Mouse (Mus musculus): ENCODE results near the gene Usp2.

Usp2 gene

GRCm38 (mm10) chr9:44126746-44127145 is 59.9 kb downstream of the Usp2 start:
- DNase-seq, result no peak

- peak; percentile 81 to 86 for DNase-seq
Measured at GRCm38 (mm10) chr9:44127351-44127801, 60.6 kb downstream of the Usp2 start.

- DNase-seq, result no peak
Measured at GRCm38 (mm10) chr9:44129633-44130032, 62.8 kb downstream of the Usp2 start.

GRCm38 (mm10) chr9:44130034-44130433 is 63.2 kb downstream of the Usp2 start:
- peak; percentile 85 to 89 for DNase-seq

- peak; percentile 48 to 61 for DNase-seq
Measured at GRCm38 (mm10) chr9:44130581-44131275, 63.9 kb downstream of the Usp2 start.

GRCm38 (mm10) chr9:44131276-44131590 is 64.4 kb downstream of the Usp2 start:
- no peak for DNase-seq

- DNase-seq, result no peak
Measured at GRCm38 (mm10) chr9:44132200-44132599, 65.4 kb downstream of the Usp2 start.

GRCm38 (mm10) chr9:44133287-44133686 is 66.5 kb downstream of the Usp2 start:
- no peak for DNase-seq

GRCm38 (mm10) chr9:44134101-44134850 is 67.5 kb downstream of the Usp2 start, which contains the start of gene Mcam:
Mcam (plus strand) TSS chr9:44134469.
- DNase-seq, result peak; percentile 78 to 90

GRCm38 (mm10) chr9:44134851-44135730 is 68.3 kb downstream of the Usp2 start:
- peak; percentile 42 to 69 for DNase-seq

- no peak for DNase-seq
Measured at GRCm38 (mm10) chr9:44135731-44136411, 69.0 kb downstream of the Usp2 start.

GRCm38 (mm10) chr9:44137846-44138245 is 71.0 kb downstream of the Usp2 start:
- no peak for DNase-seq

GRCm38 (mm10) chr9:44141951-44142350 is 75.1 kb downstream of the Usp2 start:
- no peak for DNase-seq

- DNase-seq, result no peak
Measured at GRCm38 (mm10) chr9:44143421-44143820, 76.6 kb downstream of the Usp2 start.

- DNase-seq, result peak; percentile 67 to 74
Measured at GRCm38 (mm10) chr9:44144023-44144717, 77.3 kb downstream of the Usp2 start.

- DNase-seq, result no peak
Measured at GRCm38 (mm10) chr9:44144718-44145060, 77.9 kb downstream of the Usp2 start.

Measured in kidney, postnatal 36 days (tissue).